Mouse (Mus musculus) thymus, postnatal 36 days (tissue): ENCODE data around the gene Apex1.
"Not testable (repeated sequence)": the region's sequence is repeated elsewhere in the genome, so short reads cannot be mapped to it uniquely, and the experiment has no call there.

Experiments
- DNase-seq, 2 experiments: peaks; one replicate each; pipeline ENCODE4 v3.0.0; 2022; ENCODE audit warnings: mixed read lengths in 2 of 2

Apex1 gene

DNA sequence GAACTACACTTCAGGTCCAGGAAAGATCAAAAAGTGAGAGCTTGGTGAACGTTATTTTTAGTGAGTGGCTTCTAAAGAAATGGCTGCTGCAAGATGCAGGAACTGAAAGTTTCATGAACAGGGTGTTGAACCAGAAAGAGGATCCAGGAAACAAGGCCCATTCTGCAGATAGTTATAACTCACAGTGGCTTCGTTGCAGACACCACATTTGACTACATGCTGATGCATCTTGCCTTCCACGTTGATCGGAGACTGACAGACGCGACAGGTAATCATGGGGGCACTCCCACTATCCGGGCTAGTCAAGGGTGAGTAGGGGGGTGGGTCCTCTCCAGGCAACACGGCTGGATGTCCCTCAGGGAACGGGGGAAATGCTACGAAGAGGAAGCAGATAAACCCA is 5.2 kb downstream of the Apex1 start:
- no peak for DNase-seq

DNA sequence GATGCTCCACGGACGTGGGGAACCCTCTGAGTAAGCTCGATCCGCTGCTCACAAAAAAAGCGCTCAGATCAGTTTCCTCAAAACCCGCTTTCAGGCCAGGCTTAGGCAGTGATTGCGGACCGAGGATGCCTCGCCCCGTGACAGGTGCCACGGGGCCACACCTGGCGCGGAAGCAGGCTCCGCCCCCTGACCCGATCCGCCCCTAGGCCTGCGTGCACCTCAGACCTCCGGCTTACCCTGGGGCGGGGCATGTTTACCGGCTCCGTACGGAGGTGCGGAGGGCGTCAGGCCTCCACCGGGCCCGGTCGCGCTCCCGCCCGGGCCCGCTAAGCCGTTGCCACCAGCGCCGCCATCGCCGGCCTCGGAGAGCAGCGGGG is 5.6 kb downstream of the Apex1 start:
- no peak for DNase-seq

DNA sequence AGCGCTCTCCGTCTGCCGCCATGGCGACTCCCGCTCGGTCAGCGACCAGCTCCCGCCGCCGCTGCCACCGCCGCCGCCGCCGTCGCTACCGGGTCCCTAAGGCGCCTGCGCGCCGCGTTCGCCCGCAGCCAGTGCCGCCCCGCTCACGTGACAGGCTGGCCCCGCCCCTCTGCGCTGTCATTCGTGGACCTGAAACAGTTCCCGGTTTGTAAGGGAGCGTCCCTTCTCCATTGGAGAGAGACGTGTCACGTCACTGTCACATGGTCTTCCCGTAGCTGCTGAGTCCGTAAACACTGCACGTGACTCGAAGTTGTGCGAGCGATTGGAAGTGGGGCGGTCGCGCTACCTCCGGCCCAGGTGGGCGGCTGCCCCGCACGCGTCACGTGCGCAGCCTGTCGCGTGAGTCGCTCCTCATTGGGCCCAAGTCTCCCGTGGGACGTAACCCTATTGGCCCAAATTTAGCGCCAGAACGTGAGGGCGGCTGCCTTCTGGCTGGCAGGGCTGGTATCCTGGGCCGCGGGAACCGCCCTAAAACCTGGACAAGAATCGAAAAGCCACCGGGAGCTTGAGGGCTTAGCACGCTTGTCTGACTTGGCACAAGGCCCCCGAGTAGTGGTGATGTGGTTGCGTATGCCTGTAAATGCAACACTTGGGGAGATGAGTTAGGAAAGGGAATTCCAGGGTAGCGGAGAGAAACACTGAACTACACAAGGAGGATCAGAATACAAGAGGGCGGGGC is 6.2 kb downstream of the Apex1 start, which contains the start of the genes Pip4p1 and Pnp:
Gene Pip4p1 (minus strand): TSS at position 103 of the 739 bp plus-strand sequence.
Gene Pnp (plus strand): TSS at position 329 of the 739 bp plus-strand sequence.
- DNase-seq = peak; percentile 99

DNA sequence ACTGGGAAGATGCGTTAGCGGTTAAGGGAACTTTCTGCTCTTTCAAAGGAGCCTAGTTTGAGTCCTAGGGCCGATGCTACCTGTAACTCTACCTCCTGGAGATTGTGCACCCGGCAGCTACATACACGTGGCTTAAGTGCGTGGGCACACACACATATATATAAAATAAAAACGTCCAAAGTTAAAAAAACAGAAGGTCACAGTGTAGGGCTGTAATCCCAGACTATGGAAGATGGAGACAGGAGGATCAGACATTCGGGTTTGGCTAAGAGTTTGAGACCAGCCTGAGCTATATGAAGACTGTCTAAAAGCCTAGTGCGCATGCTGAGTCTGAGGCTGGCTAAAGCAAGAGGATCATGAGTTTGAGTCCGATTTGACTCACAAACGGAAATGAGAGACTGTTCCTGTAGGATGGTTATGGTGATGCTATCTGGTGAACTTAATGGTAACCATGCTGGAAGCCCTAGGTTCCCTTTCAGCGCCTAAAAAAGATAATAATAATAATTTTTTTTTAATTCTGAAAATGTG is 6.8 kb downstream of the Apex1 start:
- no peak for DNase-seq

DNA sequence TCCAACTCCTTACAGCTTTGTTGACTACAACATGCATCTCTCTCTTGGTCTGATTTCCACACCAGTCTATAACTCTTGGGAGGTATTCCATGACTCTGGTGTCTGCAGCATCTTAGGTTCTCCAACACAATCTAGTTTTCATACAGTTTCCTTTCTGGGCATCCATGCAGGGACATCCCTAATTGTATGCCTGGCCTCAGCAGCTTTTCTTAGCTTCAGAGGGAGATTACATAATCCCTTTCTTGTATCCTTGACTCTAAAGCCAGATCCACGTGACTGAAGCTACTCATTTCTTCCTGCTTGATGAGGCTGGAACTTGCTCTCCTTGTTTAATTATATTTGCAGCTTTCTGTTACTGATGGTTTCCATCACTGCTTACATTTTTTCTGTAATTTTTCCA is 11.9 kb downstream of the Apex1 start:
- DNase-seq = no peak

DNA sequence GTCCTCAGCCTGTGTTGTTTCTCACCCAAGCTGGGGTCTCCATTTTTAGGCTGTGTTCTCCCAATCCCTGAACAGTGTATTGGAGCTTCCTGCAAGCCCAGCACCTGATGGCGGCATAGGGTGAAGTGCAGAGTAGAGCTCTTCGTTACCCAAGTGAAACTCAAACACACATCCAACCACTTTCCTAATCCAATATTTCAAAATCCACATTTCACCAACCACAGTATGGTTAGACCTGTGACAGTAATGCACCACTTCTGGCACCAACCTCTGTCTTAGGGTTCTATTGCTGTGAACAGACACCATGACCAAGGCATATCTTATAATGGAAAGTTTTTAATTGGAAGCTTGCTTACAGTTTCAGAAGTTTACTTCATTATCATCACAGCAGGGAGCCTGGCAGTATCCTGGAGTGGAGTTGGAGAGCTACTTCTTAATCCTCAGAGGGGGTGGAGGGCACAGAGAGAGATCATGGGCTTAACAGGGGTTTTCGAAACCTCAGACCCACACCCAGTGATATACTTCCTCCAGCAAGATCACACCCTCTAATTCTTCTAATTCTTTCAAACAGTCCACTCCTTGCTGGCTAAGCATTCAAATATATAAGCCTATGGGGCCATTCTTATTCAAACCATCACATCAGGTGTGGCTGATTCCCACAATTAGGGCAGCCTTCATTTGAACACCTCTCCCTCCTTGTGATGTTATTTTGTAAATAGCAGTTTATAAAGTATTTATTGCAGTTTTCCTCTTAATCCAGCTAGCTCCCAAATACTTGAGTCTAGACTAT is 13.5 kb downstream of the Apex1 start:
- DNase-seq = no peak

DNA sequence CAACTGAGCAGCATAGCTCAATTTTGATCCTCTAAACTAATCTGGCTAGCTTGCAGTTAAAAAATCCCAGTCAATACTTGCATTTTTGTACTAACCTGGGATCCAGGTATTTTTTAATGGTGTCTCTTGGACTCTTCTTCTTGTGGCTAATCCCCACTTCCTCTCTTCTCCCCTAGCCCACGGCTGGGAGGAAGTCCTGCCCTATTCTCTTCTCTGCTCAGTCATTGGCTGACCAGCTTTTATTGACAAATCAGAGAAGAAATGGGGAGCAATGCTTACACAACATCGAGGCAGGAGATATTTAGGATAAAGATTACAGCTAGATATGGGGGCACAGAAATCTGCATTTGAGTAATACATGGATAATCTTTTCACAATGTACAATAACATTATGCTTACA is 14.2 kb downstream of the Apex1 start:
- no peak for DNase-seq

DNA sequence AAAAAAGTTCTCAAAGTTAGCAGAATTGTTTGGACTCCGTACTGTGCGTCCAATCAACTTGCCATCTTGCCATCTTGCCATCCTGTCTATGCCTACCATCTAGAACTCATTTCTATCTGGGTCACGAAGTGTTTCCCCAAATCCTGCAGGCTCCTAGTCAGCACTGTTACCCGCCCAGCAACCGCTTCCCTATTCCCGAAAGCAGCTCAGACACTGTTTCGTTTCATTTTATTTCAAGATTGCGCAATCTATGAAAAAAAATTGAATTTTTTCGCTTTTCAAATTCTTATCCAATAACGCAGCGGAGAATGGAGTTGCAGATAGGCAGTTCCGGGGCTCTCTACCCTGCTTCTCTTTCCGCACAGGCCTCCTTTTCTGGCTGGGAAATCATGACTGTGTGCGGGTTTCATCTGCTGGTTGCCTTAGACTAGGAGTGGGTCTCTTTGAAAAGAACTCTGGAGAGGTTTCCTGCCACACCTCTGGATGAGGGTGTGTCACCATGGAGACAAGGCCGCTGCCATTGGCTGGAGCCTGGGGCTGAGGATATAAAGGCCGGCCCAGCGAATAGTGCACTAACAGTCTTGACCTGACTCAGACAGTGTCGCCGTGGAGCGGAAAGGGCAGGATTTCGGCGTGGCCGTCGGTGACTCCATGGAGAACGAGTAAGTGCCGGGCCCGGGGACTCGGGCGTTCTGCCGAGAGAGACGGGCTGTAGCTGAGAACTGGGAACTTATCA is 19.3 kb downstream of the Apex1 start, which contains the start of gene Gm49342:
Gene Gm49342 (plus strand): TSS at position 586 of the 736 bp plus-strand sequence.
- DNase-seq = peak; percentile 84 to 85

DNA sequence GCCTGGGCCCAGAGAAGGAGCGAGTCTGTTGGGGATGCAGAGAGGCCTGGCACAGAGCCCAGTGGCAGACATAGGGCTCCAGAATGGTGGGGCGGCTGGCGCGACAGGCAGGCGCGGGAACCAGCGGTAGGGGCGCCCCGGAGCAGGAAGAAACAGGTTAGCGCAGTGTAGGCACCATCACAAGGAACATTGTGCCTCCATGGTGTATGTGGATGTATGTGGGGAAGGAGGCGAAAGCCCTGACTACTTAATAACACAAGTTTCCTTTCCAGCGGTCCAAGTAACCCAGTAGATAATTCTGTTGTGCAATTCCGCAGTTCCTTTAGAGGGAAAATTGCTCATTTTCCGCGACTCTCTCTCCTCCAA is 19.9 kb downstream of the Apex1 start:
- peak in 1 of 2 experiments; percentile 80 for DNase-seq

DNA sequence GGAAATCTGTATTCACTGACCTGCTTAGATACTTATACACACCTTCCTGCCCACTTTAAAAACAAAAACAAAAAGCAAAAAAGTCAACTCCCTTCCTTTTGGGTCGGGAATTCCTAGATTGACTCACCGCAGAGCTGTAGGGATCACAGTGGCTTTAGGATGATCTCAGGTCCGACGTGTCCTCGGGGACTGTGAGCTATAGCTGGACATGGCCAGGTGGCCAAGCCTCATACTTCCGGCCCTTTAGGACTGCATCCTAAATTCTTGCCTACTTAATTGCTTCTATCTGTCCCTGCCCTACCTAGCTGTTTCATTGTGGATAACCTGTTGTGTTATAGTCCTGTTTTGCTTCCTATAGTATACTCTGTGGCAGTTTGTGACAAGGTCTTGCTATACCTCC is 20.3 kb downstream of the Apex1 start:
- not testable (repeated sequence) for DNase-seq

DNA sequence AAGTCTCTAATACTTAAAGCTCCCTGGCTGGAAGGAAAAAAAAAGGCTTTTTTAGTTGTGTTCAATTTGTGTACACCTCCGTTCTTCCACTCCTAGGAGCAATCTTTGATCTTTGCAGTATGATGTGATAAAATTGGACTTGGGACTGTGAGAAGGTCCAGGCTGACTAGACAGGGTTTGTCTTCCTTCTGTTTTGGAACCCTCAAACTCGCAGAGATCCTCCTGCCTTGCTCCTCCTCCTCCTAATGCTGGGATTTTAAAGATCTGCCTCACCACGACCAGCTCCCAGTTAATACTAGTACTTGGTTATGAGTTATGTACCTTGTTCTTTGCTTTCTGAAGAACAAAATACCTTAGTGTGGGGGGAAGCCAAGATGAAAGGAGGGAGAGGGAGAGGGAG is 20.8 kb downstream of the Apex1 start:
- DNase-seq = not testable (repeated sequence)

DNA sequence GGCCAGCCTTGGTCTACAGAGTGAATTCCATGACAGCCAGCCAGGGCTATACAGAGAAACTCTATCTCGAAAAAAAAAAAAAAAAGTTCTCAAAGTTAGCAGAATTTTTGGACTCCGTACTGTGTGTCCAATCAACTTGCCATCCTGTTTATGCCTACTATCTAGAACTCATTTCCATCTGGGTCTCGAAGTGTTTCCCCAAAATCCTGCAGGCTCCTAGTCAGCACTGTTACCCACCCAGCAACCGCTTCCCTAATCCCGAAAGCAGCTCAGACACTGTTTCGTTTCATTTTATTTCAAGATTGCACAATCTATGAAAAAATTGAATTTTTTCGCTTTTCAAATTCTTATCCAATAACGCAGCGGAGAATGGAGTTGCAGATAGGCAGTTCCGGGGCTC is 30.7 kb downstream of the Apex1 start:
- DNase-seq = no peak

DNA sequence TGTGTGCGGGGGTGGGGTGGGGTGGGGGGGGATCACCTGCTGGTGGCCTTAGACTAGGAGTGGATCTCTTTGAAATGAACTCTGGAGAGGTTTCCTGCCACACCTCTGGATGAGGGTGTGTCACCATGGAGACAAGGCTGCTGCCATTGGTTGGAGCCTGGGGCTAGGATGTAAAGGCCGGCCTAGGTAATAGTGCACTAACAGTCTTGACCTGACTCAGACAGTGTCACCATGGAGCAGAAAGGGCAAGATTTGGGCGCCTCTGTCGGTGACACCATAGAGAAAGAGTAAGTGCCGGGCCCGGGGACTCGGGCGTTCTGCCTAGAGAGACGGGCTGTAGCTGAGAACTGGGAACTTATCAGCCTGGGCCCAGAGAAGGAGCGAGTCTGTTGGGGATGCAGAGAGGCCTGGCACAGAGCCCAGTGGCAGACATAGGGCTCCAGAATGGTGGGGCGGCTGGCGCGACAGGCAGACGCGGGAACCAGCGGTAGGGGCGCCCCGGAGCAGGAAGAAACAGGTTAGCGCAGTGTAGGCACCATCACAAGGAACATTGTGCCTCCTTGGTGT is 31.3 kb downstream of the Apex1 start, which contains the start of gene Pnp2:
Gene Pnp2 (plus strand): TSS at position 51 of the 567 bp plus-strand sequence.
- DNase-seq = peak; percentile 71 to 74

DNA sequence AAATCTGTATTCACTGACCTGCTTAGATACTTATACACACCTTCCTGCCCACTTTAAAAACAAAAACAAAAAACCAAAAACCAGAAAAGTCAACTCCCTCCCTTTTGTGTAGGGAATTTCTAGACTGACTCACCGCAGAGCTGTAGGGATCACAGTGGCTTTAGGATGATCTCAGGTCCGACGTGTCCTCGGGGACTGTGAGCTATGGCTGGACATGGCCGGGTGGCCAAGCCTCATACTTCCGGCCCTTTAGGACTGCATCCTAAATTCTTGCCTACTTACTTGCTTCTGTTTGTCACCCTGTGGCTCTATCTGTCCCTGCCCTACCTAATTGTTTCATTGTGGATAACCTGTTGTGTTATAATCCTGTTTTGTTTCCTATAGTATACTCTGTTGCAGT is 32.0 kb downstream of the Apex1 start:
- not testable (repeated sequence) for DNase-seq

DNA sequence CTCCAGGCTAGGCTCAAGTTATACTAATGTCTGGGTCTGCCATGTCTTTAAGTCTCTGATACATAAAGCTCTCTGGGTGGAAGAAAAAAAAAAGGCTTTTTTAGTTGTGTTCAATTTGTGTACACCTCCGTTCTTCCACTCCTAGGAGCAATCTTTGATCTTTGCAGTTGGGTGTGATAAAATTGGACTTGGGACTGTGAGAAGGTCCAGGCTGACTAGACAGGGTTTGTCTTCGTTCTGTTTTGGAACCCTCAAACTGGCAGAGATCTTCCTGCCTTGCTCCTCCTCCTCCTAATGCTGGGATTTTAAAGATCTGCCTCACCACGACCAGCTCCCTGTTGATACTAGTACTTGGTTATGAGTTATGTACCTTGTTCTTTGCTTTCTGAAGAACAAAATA is 32.4 kb downstream of the Apex1 start:
- DNase-seq = not testable (repeated sequence)

DNA sequence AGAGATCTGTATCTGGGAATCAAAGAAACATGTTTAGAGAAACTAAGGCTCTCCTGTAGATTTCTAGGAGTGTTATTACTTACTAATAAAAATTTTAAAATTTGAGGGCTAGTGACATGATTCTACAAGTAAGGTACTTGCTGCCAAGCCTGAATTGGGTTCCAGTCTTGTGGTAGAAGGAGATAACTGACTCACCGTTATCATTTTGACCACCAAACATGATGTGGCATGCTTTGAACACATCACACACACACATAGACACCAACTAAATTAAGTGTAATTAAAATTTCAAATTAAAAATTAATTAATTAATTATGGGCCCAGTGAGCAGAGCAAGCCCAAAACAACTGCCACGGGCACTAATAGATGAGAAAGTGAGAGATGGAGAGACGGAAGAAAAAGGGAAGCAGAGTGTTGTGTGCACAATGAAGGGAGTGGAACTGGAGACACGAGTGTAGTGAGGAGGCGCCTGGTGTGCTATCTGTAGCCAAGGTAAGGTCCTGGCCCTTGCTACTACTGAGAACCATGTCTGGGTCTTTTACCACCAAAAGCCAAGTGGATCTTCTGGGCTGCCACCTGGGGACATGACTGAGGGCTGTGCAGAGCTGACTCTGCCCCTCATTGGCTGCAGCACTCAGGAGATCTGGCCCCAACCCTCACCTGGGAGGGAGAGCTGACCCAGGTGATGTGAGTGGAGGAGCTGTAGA is 33.7 kb downstream of the Apex1 start:
- not testable (repeated sequence) for DNase-seq

DNA sequence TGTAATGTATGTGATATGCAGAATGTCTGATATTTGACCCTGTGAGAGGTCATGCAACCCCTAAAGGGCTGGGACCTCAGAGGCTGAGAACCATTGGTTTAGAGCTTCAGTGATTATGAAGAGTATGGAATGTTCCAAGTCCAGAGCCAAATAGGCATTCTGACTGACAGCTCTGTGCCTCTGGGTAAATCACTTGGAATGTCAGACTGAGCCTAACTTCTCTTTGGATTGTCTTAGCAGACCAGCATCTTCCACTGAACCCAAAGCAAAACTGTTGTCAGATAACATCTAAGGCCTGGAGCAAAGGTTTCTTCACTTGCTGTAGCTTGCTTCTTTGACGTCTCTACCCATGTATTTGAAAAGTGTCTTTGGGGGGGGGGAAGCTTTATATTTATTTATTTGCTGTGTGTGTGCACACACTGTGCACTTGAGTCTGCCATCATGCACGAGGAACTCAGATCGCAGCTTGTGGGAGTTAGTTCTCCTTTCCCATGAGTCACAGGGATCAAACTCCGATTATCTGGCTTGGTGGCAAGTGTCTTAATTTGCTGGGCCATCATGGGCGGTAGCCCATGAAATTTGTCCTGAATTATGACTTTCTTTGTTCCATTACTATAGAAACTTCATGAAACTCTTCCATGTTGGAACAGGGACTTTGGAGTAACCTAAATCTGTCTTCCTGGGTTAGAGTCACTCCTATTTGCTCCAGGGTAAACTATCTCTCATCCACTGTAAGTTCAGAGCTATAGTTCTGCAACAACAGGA is 43.6 kb downstream of the Apex1 start:
- no peak for DNase-seq

DNA sequence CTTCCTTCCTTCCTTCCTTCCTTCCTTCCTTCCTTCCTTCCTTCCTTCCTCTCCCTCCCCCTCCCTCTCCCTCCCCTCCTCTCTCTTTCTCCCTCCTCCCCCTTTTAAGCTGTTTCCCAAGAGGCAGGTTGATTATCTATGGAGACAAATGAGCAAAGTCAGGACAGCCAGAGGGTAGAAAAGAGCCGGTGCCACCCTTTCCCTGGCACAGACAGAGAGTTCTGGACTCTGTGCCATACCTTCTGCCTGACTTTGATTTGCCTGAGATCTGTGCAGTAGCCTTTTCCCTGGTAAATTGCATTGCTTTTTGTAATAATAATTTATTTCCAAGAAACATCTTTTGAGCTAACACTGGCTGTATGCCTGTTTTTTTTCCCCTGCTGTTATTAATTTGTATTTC is 44.3 kb downstream of the Apex1 start:
- DNase-seq = no peak

DNA sequence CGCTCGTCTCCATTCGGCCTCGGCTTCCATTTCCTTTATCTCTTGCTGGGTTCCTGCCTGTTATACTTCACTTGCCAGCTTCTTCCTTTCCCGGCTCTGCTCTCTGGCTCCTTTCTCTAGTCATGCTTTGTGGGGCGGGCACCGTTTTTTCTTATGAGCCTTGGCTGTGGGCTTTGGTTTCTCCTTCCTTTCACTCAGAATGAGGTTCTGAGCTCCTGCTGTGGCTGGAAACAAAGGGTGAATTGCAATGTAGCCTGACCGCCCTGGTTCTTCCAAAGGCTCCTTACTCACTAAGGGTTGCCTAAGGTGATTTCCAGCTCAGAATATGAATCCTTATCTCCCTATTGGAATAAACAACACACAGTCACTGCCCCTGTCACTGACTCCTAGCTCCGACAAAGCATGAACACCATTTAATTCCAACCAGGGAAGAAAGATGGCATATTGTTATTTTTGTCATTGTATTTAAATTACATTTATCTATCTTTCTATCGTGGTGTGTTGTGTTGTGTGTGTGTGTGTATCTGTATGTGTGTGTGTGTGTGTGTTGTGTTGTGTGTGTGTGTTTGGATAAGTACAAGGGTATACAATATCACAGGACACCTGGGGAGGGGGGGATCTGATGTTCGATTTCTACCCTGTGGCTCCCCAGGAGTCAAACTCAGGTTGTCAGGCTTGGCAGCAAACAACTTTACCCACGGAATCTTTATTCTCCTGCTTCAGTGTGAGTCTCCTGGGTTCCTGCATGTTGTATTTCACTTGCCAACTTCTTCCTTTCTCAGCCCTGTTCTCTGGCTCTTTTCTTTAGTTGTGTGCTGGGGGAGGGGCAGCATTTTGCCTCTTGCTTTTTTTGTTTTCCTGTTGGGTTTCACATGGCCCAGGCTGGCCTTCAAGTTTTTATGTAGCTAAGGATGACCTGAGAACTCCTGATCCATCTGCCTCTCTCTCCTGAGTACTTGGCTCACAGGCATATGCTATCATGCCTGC is 45.1 kb downstream of the Apex1 start:
- peak in 1 of 2 experiments; percentile 11 for DNase-seq

DNA sequence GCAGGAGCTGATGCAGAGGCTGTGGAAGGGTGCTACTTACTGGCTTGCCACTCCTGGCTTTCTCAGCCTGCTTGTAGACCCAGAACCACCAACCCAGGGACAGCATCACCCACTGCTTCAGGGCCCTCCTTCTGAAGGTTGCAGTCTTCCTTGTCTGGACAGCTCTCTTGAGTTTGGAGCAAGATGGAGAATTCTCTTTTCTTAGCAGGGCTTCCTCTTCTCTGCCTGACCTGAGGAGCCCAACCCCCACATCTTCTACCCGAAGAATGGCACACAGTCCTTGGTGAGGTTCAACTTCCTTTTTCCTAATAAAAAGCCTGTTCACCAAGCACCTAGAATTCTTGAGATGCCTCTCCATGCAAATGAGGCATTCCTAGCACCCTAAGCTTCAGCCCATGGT is 46.1 kb downstream of the Apex1 start:
- no peak for DNase-seq
